Mouse (Mus musculus) induced T-regulatory cell, adult 2 months (primary cell): ENCODE data around the gene Samd15.
A peak's percentile ranks its signal among the peaks of the same experiment; 100 is the strongest.
"Not testable (repeated sequence)": the region's sequence is repeated elsewhere in the genome, so short reads cannot be mapped to it uniquely, and the experiment has no call there.

Experiments used
- DNase-seq: peaks from one replicate; pipeline ENCODE4 v3.0.0-alpha.2; 2012; ENCODE audit warnings: low read depth

The Samd15 gene

DNA sequence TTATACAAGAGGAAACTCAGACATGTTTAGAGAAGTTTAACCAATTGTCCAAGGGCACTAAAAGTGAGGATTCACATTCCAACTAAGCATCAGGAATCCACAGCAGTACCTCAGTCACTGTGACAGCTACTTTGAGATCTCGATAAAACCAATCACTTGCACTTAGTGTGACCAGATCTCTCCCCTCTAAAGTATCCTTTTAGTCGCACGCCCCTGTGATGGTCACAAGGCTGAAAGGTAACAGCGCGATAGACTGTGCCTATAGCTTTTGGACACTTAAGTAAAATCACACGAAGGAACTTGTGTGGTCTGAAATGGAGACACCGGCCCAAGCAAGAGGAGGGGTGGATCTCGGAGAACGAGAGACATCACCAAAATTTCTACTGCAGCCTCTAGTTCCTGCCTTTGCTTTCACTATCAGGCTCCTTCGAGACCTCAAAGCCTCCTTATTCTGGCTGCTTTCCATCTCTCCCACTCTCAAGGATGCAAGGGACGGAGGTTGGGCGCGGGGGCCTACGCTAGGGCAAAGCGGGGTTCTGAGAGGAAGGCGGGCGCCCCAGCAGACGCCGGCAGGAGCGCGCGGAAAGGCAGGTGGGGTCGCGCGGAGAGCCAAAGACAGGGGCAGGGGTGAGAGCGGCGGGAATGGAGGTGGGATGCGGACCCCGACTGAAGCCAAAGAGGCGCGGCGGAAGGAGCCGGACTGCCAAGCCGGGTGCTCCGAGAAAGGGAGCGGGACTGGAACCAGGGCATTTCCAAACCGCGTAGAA, at the start of gene Samd15:
Gene Samd15 (plus strand): TSS at position 518 of the 767 bp plus-strand sequence.
- peak; percentile 66 for DNase-seq

DNA sequence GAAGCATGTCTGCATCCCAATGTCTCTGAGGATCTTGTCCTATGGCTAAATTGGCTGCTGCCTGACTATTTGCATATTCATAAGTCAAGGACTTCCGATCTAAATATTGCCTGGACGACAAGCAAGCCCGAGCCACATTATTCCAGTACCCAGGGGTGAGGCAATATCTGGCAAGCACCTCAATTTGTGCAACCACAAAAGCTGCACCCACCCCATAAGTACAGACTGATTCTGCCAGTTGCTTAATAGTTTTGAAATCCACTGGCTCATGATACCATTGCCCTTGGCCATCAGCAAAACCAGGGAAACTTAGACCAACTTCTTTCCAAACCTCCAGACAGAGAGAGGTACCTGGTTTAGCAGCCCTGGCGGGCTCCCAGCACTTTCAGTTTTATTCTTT, 45.1 kb upstream of the Samd15 start:
- not testable (repeated sequence) for DNase-seq

DNA sequence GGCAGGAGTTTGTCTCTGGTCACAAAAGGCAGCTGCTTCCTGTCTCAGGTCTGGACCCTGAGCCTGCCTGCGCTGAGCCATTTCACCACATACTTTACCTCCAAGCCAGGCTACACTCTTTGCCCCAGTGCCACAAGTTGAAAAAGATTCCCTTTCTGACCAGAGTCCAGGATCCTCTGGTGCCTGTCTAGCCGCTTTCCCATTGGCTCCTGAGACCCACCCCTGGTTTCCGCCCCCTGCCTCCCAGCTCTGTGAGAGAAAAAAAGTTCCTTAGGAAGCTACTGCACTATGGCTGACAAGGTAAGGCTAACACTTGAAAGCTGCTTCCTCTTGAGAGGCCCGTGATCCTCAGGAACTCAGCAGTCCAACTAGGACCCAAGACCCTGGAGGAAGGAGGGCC, 42.2 kb upstream of the Samd15 start:
- no peak for DNase-seq

GRCm38 (mm10) chr12:87158099-87158498, 41.4 kb upstream of the Samd15 start:
- no peak for DNase-seq

- DNase-seq: no peak
Observed at GRCm38 (mm10) chr12:87160310-87160709, 39.2 kb upstream of the Samd15 start.

GRCm38 (mm10) chr12:87160815-87161214, 38.7 kb upstream of the Samd15 start:
- DNase-seq: no peak

DNA sequence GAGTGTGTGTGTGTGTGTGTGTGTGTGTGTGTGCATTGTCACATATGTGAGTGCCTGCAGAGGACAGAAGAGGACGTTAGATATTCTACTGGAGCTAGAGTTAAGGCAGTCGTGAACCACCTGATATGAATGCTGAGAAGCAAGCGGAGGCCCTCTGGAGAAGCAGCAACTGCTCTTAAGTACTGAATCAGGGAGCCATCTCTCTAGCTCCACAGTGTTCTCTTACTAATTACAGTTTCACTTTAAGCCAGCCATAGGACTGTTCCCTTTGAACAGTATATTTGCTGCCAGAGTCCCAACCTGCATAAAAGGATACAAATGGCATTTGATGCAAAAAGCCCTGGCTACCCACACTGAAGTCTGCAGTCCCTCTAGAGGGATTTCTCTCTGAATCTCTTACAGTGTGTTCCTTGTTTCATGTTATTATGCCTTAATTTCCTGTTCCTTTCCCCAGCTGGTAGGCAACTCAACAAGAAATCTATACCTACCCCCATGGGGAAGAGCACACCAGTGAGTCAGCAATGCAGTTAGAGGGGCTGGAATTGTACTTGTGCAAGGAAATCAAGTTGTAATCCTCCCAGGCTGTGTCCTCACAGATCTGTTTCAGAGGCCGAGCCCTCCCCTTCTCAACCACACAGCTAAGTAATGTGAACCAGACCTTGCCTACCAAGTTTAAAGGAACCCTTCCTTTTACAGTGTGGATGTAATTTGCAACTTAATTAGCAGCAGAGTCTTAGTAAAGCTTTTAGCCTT, 24.2 kb upstream of the Samd15 start:
- DNase-seq: no peak

DNA sequence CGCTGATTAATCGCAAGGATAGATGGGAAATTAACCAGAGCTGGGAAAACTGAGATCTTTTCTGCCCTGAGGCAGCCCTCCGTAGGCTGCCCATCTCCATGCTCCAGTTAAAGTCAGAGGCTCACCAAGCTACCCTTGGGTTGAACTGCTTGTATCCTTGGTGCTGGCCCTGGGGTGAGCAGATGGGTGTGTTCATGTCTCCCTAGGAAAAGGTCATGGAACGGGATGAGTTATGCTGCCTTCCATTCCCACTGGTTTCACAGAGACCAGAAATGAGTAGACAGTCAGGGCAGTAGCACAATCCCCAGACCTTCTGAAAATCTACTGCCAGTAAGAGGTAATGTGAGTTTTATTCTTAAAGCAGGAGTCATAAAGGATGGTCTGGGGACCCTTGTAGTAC, 21.9 kb upstream of the Samd15 start:
- no peak for DNase-seq

DNA sequence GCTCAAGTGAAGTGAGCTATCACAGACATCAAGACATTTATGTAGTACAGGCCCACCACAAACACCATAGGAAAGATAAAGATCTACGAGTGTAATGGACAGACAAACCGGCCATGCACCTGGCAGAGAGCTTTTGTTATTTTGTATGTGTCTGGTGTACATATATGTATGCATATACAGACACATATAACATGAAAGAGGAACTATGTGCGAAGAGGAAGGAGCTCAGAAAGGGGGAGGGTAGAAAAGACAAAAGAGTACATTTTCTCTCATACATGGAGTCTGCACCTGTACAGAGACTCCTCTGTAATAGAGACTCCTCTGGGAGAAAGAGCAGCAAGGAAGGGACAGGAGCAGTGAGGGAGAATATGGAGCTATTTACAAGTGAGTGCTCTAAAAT, 6.5 kb upstream of the Samd15 start:
- DNase-seq: no peak

DNA sequence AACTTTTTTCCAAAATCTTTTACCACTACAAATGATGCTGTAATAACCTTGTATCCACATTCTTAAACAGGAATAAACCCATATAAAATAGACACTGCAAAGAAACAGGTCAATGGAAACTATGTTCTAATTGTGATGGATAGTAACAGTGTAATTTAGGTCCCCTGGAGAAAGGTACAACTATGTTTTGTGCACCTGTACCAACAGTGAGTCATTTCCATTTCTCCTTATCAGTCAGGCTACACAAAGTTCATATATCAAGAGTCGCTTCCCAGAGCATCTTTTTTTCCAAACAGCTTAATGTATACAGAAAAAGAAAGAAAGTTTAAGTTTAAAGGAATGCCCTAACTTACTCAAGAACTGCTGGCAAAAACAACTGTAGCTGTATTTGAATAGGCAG, 4.5 kb upstream of the Samd15 start:
- DNase-seq: no peak

GRCm38 (mm10) chr12:87196310-87196709, 3.2 kb upstream of the Samd15 start:
- no peak for DNase-seq

DNA sequence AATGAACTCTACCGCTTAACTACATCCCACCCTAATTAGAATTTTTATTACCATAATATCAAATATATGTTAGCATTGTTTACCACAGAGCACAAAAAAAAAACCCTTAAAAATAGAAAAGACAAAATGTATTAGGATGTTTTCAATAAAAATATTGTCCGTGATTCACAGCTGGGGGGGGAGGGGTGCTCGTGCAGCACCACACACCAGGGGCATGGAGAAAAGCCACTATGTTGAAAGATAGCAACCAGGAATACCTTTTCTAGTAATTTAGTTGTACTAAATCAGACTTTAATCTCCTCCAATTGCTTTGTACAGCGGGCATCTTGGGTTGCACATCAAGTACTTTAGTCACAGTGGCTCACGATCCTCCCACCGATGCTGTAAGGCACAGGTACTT, 731 bp upstream of the Samd15 start:
- DNase-seq: no peak

DNA sequence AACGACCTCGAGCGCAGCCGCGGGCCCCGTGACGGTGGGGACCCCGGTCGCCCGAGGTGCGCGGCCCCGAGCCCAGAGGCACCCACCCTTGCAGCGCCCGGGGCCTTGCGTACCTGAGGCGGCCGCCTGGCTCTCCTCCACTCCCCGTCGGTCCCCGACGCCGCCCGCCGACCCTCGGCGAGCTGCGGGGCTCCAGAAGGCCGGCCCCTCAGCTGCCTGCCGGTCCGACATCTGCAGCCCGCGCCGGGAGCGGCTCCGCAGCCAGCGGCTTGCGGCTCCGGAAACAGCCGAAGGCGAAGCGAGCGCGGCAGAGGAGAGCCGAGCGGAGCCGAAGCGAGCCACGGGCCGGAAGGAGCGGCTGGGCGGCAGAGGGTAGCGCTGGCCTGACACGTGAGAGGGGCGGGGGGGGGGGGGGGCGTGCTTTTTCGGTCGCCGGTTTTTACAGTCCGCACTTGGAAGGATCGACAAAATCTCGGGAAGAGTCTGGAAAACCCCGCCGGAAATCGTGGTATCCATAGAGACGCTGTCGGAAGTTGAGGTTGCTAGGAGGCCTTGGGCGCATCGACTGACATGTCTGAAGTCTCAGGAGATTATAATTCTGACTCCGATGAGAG, 557 bp downstream of the Samd15 start, which contains the start of gene Tmed8:
Gene Tmed8 (minus strand): TSS at position 482 of the 614 bp plus-strand sequence.
- DNase-seq: peak; percentile 83

DNA sequence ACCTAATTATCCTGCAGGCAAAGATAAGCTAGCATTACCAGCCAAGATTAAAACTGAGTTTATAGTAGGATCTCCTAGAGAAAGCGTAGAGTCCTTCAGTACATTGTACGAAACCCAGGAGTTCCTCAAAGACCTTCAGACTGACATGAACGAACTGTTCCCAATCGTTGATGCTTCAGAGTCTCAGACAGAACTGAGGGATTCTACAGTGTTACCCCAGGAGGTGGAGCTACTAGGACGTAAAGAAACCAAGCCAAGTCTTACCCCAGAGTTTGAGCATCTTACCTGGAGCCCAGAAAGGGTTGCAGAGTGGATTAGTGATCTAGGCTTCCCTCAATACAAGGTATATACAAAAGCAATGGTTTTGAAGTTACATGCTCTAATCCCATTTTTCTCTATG, 2.2 kb downstream of the Samd15 start:
- DNase-seq: peak; percentile 29

DNA sequence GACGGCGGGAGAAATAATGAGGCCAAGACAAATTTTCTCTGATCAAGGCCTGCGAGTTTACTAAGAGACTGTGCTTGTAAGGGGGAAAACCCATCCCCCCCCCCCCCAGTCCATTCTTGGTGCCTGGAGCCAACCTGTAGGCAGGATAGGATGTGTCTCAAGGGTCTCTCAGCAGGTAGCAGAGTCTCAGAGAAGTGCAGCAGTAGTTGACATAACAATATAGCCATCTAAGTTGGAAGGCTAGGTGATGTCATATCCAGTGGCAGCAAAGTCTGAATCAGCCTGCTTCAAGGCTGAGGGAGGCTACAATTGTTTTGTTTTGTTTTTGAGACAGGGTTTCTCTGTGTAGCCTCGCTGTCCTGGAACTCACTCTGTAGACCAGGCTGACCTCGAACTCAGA, 6.3 kb downstream of the Samd15 start:
- not testable (repeated sequence) for DNase-seq

- DNase-seq: no peak
Observed at GRCm38 (mm10) chr12:87212844-87213606, 13.5 kb downstream of the Samd15 start.

DNA sequence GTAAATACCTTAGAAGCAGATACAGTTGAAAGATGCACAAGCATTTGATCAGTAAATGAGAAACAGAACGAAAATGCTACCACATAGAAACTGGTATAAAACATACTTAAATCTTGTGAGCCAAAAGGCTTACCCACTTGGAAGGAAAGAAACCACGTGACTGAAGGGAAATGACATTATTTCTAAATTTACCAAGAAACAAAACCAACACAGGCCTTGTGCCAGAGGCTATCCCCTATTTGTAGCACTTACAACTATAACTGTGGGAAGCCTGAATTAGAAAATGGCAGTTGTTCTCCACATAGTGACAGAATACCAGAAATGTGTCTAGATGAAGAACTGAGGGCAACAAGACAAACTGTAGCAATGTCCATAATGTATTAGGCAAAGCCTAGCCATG, 16.5 kb downstream of the Samd15 start:
- DNase-seq: no peak

GRCm38 (mm10) chr12:87217596-87217995, 18.1 kb downstream of the Samd15 start:
- no peak for DNase-seq

- DNase-seq: no peak
Observed at GRCm38 (mm10) chr12:87219362-87219761, 19.8 kb downstream of the Samd15 start.

- DNase-seq: no peak
Observed at GRCm38 (mm10) chr12:87224950-87225349, 25.4 kb downstream of the Samd15 start.

- no peak for DNase-seq
Observed at GRCm38 (mm10) chr12:87226801-87227200, 27.3 kb downstream of the Samd15 start.

DNA sequence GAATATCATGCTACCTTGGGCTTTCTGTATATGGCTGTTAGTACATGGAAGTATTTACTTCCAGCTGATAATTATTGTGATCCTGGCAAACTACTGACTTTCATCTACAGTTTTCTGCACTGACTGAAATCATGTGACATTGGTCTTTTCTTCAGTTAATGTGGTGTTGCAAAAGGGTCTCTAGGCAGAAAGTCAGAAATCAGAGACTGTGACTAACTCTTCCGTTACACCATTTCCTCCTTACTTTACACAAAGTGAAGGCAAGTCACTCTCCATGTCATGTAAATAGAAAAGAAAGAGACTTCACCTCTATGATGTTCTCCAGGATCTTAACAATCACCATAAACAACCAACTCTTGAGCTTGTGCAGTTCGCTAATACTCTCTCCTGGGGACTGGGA, 30.1 kb downstream of the Samd15 start:
- DNase-seq: no peak
